Mouse (Mus musculus): ENCODE measurements around the gene Mpped2. TPM values are rescaled to one million over a fixed set of nuclear protein-coding genes. Genes with fewer than 3 reads are reported as not detected.

Gene Mpped2
- polyA plus RNA-seq, 1 experiment = not detected

DNA sequence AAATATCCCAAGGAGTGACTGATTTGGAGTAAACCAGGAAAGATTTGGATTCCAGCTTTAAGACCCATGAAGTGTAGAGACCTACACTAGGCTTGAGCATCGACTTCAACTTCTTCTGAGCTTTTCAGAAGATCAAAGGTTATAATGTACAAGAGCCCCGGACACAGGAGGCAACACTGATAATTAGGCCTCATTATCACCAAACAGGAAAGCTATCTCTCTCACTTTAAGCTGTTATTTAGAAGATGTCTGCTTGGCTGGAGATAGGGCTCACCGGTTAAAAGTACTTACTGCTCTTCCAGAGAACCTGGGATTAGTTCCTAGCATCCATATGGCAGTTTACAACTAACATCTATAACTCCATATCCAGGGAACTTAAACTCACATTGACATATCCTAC, 39.1 kb downstream of the Mpped2 start:
- H3K4me3 ChIP-seq (ENCODE audit: insufficient read depth, low read depth, low read length) = no peak overlapping the region
- TF ChIP-seq CTCF (IDR thresholded peaks at IDR 0.05; ENCODE audit: insufficient read depth, low read depth, low read length) = no peak
- no peak for TF ChIP-seq POLR2A (IDR thresholded peaks at IDR 0.05; ENCODE audit: insufficient read depth, low read depth, low read length)
- WGBS = 52% methylated on average over 3 of the region's 3 CpGs
- peaks cover 11% of the 10 kb centered on the region for H3K4me1 ChIP-seq (ENCODE audit: control insufficient read depth, insufficient read depth, low read length)
- H3K27ac ChIP-seq (ENCODE audit: insufficient read depth, low read depth, low read length) = no peak overlapping the region

DNA sequence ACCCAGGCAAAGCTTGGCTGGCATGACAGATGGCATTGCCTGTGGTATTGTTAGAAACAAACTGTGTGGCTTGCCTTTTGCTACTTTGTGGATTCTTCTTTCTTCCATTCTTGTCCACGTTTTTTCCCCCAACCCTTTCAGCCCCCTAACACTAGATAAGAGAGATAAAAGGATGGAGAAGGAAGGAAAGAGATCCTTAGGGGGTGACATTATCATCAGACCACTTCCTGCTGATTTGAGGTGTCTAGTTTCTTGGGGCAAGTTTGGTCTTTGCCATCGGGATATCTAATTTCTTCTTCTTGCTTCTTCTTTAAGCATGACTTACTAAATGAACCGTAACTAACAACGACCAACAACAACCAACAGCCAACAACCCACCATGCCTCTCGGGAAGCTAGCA, 40.3 kb downstream of the Mpped2 start:
- no peak for TF ChIP-seq POLR2A (IDR thresholded peaks at IDR 0.05; ENCODE audit: insufficient read depth, low read depth, low read length)
- no peak for TF ChIP-seq CTCF (IDR thresholded peaks at IDR 0.05; ENCODE audit: insufficient read depth, low read depth, low read length)
- no peak overlapping the region for H3K27ac ChIP-seq (ENCODE audit: insufficient read depth, low read depth, low read length)
- H3K4me3 ChIP-seq (ENCODE audit: insufficient read depth, low read depth, low read length) = no peak overlapping the region
- peaks cover 11% of the 10 kb centered on the region for H3K4me1 ChIP-seq (ENCODE audit: control insufficient read depth, insufficient read depth, low read length)
- WGBS = 76% methylated on average over 5 of the region's 5 CpGs

DNA sequence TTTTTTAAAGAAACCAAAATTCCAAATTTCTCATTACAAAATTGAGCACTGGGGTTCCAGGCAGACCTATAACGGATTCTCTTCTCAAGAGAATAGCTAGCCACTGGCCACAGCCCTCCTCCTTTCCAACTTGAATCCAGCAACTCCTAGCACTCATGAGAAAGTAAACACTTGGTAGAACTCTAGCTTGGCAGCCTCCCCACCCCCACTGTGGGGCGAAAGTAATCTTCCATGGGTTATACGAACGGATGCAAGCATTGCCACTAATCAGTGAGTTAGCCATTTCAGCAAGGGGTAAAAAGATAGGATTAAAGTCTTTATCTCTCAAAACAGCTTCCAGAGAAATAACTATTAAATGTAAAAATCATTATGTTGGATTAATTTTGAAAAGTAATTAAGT, 40.9 kb downstream of the Mpped2 start:
- H3K27ac ChIP-seq (ENCODE audit: insufficient read depth, low read depth, low read length) = no peak overlapping the region
- H3K4me1 ChIP-seq (ENCODE audit: control insufficient read depth, insufficient read depth, low read length) = peaks cover 11% of the 10 kb centered on the region
- 84% methylated on average over 4 of the region's 4 CpGs for WGBS
- no peak for TF ChIP-seq POLR2A (IDR thresholded peaks at IDR 0.05; ENCODE audit: insufficient read depth, low read depth, low read length)
- no peak for TF ChIP-seq CTCF (IDR thresholded peaks at IDR 0.05; ENCODE audit: insufficient read depth, low read depth, low read length)
- no peak overlapping the region for H3K4me3 ChIP-seq (ENCODE audit: insufficient read depth, low read depth, low read length)

DNA sequence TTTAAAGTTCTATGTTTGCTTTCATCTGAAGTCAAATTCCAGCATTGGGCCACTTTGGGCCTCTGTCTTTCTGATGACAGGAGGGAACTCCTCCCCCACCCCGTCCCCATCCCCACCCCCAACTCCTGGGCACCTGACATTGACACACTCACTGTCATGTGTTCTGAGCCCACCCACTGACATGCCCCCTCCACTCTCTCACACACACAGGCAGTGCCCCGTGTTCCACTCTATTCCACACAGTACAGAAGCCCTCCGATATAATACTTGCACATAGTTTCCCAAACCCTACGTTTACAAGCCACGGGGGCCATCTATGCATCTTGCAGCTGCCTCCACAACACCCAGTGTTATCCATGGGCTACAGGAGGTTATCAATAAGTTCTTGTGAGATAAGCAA, 42.1 kb downstream of the Mpped2 start:
- Histone ChIP-seq H3K4me1 (ENCODE audit: control insufficient read depth, insufficient read depth, low read length) (peaks cover 11% of the 10 kb centered on the region), H3K4me3 (ENCODE audit: insufficient read depth, low read depth, low read length) (no peak overlapping the region), H3K27ac (ENCODE audit: insufficient read depth, low read depth, low read length) (no peak overlapping the region)
- WGBS = 78% methylated on average over 5 of the region's 5 CpGs
- TF ChIP-seq CTCF (IDR thresholded peaks at IDR 0.05; ENCODE audit: insufficient read depth, low read depth, low read length) (no peak), POLR2A (IDR thresholded peaks at IDR 0.05; ENCODE audit: insufficient read depth, low read depth, low read length) (no peak)

DNA sequence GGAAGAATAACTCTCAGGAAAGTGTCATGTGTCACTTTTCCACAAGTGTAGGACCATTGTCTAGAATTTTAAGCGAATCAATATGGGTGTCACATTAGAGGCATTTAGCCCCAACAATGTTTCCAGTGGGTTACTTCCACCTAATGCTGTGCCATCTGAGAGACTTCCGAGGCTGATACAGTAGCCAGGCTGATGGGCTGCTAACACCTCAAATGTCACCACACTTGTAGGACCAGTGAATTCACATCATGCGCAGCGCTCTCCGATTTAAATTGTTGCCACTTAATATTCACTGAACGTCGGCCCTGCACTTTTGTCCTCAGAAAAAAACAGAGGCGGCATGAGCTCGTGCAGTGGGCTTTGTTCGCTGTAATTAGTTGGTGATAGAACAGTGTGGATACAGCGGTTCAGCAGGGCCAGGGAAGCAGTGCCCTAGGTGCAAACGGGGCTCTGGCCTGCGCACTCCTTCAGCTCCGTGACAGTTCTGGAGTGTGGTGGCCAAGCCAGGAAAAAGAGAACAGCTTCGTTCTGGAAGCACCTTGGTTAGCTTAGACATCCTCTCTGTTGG, 42.8 kb downstream of the Mpped2 start:
- H3K4me3 ChIP-seq (ENCODE audit: insufficient read depth, low read depth, low read length) = no peak overlapping the region
- H3K4me1 ChIP-seq (ENCODE audit: control insufficient read depth, insufficient read depth, low read length) = peaks cover 5% of the 10 kb centered on the region
- no peak overlapping the region for H3K27ac ChIP-seq (ENCODE audit: insufficient read depth, low read depth, low read length)
- WGBS = 49% methylated on average over 15 of the region's 15 CpGs
- no peak for TF ChIP-seq CTCF (IDR thresholded peaks at IDR 0.05; ENCODE audit: insufficient read depth, low read depth, low read length)
- TF ChIP-seq POLR2A (IDR thresholded peaks at IDR 0.05; ENCODE audit: insufficient read depth, low read depth, low read length) = no peak

DNA sequence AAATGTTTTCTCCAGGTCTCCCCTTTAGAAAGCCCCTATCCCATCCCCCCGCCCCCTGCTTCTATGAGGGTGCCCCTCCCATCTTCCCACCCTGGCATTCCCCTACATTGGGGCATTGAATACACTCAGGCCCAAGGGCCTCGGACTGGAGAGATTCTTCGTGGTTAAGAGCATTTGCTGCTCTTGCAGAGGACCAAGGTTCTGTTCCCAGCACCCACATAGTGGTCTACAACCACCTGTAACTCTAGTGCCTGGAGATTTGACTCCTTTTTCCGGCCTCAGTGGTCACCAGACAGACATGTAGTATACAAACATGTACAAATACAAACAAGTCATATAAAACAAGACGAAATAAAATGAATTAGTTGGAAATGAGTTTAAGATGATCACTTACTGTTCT, 45.9 kb downstream of the Mpped2 start:
- WGBS = 94% methylated on average over 5 of the region's 5 CpGs
- peaks cover 5% of the 10 kb centered on the region for H3K4me1 ChIP-seq (ENCODE audit: control insufficient read depth, insufficient read depth, low read length)
- no peak overlapping the region for H3K27ac ChIP-seq (ENCODE audit: insufficient read depth, low read depth, low read length)
- no peak overlapping the region for H3K4me3 ChIP-seq (ENCODE audit: insufficient read depth, low read depth, low read length)
- TF ChIP-seq CTCF (IDR thresholded peaks at IDR 0.05; ENCODE audit: insufficient read depth, low read depth, low read length) = no peak
- no peak for TF ChIP-seq POLR2A (IDR thresholded peaks at IDR 0.05; ENCODE audit: insufficient read depth, low read depth, low read length)

DNA sequence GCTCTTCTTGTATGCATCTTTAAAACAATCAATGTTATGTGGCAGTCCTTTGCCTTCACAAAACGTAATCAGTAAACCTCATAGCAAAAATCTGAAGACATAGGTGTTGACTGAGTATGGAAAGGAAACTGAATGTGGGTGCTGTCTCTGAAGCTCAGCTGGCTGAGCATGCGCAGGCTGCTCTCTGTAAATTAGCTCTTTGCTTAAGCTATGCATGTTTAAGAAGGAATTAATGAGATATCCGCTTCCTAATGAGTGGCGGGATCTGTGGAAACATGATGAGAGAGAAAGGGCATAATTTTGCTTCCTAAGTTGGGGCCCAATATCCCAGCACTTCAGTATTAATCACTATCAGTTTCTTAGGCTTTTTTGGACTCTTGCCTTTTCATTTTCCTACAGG, 51.0 kb downstream of the Mpped2 start:
- no peak for TF ChIP-seq CTCF (IDR thresholded peaks at IDR 0.05; ENCODE audit: insufficient read depth, low read depth, low read length)
- no peak for TF ChIP-seq POLR2A (IDR thresholded peaks at IDR 0.05; ENCODE audit: insufficient read depth, low read depth, low read length)
- Histone ChIP-seq H3K27ac (ENCODE audit: insufficient read depth, low read depth, low read length) (no peak overlapping the region), H3K4me1 (ENCODE audit: control insufficient read depth, insufficient read depth, low read length) (peaks cover 7% of the 10 kb centered on the region), H3K4me3 (ENCODE audit: insufficient read depth, low read depth, low read length) (no peak overlapping the region)
- WGBS = 61% methylated on average over 4 of the region's 4 CpGs

DNA sequence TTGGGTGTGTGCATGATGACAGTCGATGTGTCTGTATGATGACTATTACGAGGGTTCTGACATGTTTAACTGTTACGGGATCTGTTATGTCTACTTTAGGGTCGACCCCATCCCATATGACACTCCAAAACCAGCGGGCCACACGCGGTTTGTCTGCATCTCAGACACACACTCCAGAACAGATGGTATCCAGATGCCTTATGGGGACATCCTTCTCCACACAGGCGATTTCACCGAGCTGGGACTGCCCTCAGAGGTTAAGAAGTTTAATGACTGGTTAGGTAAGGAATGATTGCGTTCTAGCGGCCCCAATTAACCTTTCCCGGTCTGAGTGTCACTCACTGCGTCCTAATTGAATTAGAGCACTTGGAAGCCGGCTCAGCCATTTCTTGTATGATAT, 51.5 kb downstream of the Mpped2 start:
- WGBS = 80% methylated on average over 14 of the region's 14 CpGs
- H3K4me1 ChIP-seq (ENCODE audit: control insufficient read depth, insufficient read depth, low read length) = peaks cover 7% of the 10 kb centered on the region
- H3K4me3 ChIP-seq (ENCODE audit: insufficient read depth, low read depth, low read length) = no peak overlapping the region
- no peak for TF ChIP-seq CTCF (IDR thresholded peaks at IDR 0.05; ENCODE audit: insufficient read depth, low read depth, low read length)
- no peak for TF ChIP-seq POLR2A (IDR thresholded peaks at IDR 0.05; ENCODE audit: insufficient read depth, low read depth, low read length)
- no peak overlapping the region for H3K27ac ChIP-seq (ENCODE audit: insufficient read depth, low read depth, low read length)

DNA sequence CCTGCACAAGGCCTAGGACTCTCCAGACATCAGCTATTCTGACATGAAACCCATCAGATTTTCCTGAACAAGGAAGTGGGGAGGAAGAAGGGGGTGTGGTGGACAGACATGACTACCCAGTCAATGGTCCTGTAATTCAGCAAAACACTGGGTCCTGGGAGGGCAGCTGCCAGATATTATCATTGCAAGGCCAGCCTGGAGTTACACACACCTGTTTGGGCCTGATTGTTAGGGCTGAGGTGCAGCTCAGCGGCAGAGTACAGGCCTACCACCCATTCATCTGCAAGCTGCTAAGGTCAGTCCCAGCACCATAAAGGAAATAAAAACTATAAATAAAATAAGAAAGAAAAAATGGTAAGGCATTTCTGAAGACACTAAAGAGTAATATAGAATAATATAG, 52.3 kb downstream of the Mpped2 start:
- Histone ChIP-seq H3K27ac (ENCODE audit: insufficient read depth, low read depth, low read length) (no peak overlapping the region), H3K4me1 (ENCODE audit: control insufficient read depth, insufficient read depth, low read length) (peaks cover 7% of the 10 kb centered on the region), H3K4me3 (ENCODE audit: insufficient read depth, low read depth, low read length) (no peak overlapping the region)
- no peak for TF ChIP-seq POLR2A (IDR thresholded peaks at IDR 0.05; ENCODE audit: insufficient read depth, low read depth, low read length)
- TF ChIP-seq CTCF (IDR thresholded peaks at IDR 0.05; ENCODE audit: insufficient read depth, low read depth, low read length) = no peak
- 93% methylated on average over 1 of the region's 1 CpGs for WGBS

DNA sequence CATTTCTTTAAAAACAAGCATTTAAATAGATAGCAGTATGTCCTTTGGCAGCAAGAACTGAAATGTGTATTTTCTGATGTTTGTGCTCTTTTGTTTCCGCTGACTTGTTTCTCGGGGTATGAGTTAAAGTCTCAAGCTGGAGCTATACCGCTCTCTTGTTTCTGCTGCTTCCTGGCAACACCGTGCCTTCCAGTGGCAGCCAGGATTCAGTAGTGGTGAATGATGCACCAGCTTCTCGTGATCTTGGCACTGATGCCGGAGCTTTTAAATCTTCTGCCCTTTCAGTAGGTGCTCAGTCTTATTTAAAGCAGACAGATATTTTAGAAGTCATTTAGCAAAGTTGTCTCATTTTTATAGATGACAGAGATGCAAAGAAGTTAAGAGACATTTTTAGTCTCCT, 53.1 kb downstream of the Mpped2 start:
- Histone ChIP-seq H3K4me3 (ENCODE audit: insufficient read depth, low read depth, low read length) (no peak overlapping the region), H3K4me1 (ENCODE audit: control insufficient read depth, insufficient read depth, low read length) (peaks cover 7% of the 10 kb centered on the region), H3K27ac (ENCODE audit: insufficient read depth, low read depth, low read length) (no peak overlapping the region)
- 47% methylated on average over 6 of the region's 6 CpGs for WGBS
- TF ChIP-seq POLR2A (IDR thresholded peaks at IDR 0.05; ENCODE audit: insufficient read depth, low read depth, low read length) (no peak), CTCF (IDR thresholded peaks at IDR 0.05; ENCODE audit: insufficient read depth, low read depth, low read length) (no peak)
